Mouse (Mus musculus) embryonic fibroblast, embryonic 13.5 days (primary cell): ENCODE data around the gene Pdcd1lg2.

Experiments used
- CTCF ChIP-seq: IDR thresholded peaks from 2 replicates; pipeline ENCODE4 v1.5.1; 2011; ENCODE audit warnings: mild to moderate bottlenecking, control low read depth, low read length, moderate library complexity, borderline replicate concordance; ENCODE audit not compliant: insufficient read depth
- POLR2A ChIP-seq: IDR thresholded peaks from 2 replicates; pipeline ENCODE4 v1.6.1; 2011; ENCODE audit warnings: low read depth, mild to moderate bottlenecking, control low read depth, low read length, moderate library complexity

DNA sequence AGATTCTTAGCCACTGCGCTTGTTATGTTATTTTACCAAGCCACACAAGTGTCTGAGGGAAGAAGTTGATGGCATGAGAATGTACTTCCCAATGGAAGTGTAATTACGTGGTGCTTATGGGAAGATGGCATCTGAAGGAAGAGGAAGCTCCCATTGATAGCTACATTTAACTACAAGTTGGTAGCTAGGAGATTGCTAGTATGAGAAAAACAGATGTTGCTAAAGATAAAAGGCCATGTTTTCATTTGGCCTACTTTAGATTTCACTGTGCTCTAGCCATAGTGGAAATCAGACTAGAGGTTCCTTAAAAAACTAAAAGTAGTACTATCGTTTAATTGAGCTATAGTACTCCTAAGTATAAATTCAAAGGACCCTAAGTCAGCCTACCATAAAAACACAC, 28.5 kb downstream of the Pdcd1lg2 start:
- no peak for TF ChIP-seq POLR2A
- no peak for TF ChIP-seq CTCF
